Mouse (Mus musculus): ENCODE data around the gene Slc39a10. TPM values are rescaled to one million over a fixed set of nuclear protein-coding genes. Genes with fewer than 3 reads are reported as not detected.
A peak's percentile ranks its signal among the peaks of the same experiment; 100 is the strongest.

Slc39a10 gene
- polyA plus RNA-seq, 1 experiment from 2014 or later = 46.9 TPM

DNA sequence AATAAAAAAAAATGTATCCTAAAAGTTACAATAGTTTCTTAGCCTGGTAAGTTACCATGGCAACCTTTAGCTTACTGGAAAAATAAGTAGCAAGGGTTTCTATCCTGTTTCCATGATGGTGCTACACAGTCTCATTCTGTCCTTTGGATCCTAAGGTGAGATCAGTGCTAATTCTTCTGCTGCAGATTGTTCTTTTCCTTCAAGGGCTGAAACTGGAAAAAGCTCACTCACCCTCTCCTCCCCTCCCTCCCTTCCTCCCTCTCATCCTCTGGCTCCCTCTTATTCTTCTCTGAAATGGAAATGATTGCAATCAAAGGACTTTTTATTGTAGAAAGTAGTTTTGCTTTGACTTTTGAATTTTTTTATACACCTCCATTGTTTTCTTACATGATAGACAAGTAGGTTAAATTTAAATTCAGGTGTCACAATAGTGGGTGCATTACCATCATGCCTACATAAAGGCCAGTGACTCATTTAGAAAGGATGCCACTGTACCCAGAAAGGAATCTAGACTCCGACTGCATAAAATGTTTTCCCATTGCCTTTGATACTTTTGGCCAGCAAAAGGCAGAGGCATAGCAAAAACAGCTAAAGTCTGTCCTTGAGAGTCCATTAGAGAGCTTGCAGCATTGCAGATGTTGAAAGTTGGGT is 20.0 kb upstream of the Slc39a10 start:
- no peak for ATAC-seq (ENCODE audit: insufficient read depth, low FRiP score)
- no peak overlapping the region for H3K27ac ChIP-seq (ENCODE audit: low read length)
- no peak overlapping the region for H3K4me2 ChIP-seq (ENCODE audit: low read depth, low read length)
- 76% methylated on average over 1 of the region's 1 CpGs for WGBS
- H3K4me1 ChIP-seq (ENCODE audit: control insufficient read depth, insufficient read depth, low read length) = no peaks in the 10 kb centered on the region
- peaks cover 4% of the 10 kb centered on the region; the same call in 1 of the 2 replicates for H3K9me3 ChIP-seq (replicated peaks; ENCODE audit: control insufficient read depth, low read length)
- no peak overlapping the region for H3K4me3 ChIP-seq (replicated peaks; ENCODE audit: low read length)
- H3K9ac ChIP-seq (ENCODE audit: low read length) = no peak overlapping the region
- no peaks in the 10 kb centered on the region for H3K27me3 ChIP-seq (ENCODE audit: control insufficient read depth, insufficient read depth, low read length)
- H3K36me3 ChIP-seq (ENCODE audit: control insufficient read depth, insufficient read depth, low read length) = no peaks in the 10 kb centered on the region

DNA sequence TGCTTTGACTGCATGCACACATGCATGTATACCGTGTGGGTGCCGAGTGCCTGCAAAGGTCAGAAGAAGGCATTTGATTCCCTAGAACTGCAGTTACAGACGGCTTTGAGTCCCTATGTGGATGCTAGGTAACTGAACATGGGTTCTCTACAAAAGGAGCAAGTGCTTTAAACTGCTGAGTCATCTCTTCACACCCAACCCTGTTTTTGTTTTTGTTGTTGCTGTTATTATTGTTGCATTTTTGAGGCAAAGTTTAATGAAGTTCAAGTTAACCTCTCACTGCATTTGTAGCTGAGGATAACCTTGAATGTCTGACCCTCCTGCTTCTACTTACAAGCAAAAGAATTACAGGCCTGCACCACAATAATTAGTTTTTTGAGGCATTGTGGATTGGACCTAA is 17.5 kb upstream of the Slc39a10 start:
- peaks cover 4% of the 10 kb centered on the region; the same call in 1 of the 2 replicates for H3K9me3 ChIP-seq (replicated peaks; ENCODE audit: control insufficient read depth, low read length)
- ATAC-seq (ENCODE audit: insufficient read depth, low FRiP score) = no peak
- no peak overlapping the region for H3K4me3 ChIP-seq (replicated peaks; ENCODE audit: low read length)
- H3K4me1 ChIP-seq (ENCODE audit: control insufficient read depth, insufficient read depth, low read length) = no peaks in the 10 kb centered on the region
- H3K9ac ChIP-seq (ENCODE audit: low read length) = no peak overlapping the region
- H3K4me2 ChIP-seq (ENCODE audit: low read depth, low read length) = no peak overlapping the region
- no peak overlapping the region for H3K27ac ChIP-seq (ENCODE audit: low read length)
- H3K36me3 ChIP-seq (ENCODE audit: control insufficient read depth, insufficient read depth, low read length) = no peaks in the 10 kb centered on the region
- WGBS = 87% methylated on average over 3 of the region's 3 CpGs
- H3K27me3 ChIP-seq (ENCODE audit: control insufficient read depth, insufficient read depth, low read length) = no peaks in the 10 kb centered on the region

DNA sequence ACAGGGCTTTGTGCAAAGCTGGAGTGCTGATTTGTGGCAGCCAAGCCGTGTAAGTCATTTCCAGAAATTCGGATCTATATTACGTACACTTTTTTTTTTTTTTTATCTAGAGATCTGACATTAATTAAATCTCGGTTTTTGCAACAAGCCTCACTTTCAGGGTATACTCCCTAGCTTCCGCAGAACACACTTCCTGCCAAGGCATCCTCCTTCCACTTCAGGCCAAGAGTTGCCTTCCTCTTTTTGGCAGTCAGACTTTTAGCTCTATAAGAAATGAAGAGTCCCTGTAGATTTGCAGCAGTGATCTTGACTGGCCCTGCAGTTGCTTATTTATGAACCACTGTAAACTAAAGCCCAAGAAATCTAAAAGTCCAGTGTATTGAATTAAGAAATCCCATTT is 13.1 kb upstream of the Slc39a10 start:
- H3K9ac ChIP-seq (ENCODE audit: low read length) = no peak overlapping the region
- 74% methylated on average over 5 of the region's 5 CpGs for whole genome bisulfite sequencing
- H3K27ac ChIP-seq (ENCODE audit: low read length) = no peak overlapping the region
- H3K4me1 ChIP-seq (ENCODE audit: control insufficient read depth, insufficient read depth, low read length) = peaks cover 6% of the 10 kb centered on the region; the same call in 1 of the 2 replicates
- no peak overlapping the region for H3K4me3 ChIP-seq (replicated peaks; ENCODE audit: low read length)
- no peaks in the 10 kb centered on the region for H3K36me3 ChIP-seq (ENCODE audit: control insufficient read depth, insufficient read depth, low read length)
- no peak overlapping the region for H3K4me2 ChIP-seq (ENCODE audit: low read depth, low read length)
- H3K9me3 ChIP-seq (replicated peaks; ENCODE audit: control insufficient read depth, low read length) = peaks cover 4% of the 10 kb centered on the region; the same call in 1 of the 2 replicates
- no peaks in the 10 kb centered on the region for H3K27me3 ChIP-seq (ENCODE audit: control insufficient read depth, insufficient read depth, low read length)
- ATAC-seq (ENCODE audit: insufficient read depth, low FRiP score) = no peak

DNA sequence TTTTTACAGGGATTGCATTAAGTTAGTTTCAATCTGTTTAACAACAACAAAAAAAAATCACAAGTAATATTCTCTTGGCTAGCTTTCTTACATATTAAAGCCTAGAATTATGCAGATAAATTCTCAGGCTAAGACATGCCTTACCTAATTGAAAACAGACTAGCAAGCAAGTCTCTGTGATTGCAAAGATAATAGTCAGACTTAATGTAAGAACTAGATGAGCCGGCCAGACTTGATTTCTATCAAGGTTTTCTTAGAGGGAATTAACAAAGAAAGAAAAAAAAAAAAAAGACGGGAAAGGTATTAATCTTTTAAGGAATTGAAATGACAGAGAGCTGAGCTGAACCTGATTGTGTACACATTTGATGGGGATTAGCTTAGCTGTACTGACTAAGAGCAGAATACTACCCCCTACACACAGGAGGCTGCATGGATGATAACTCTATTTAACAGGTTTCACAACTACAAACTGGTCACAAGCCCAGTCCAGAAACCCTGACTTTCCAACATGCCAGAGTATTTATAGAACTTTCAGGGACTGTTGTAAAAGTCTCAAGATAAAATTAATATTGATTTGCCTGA is 9.5 kb upstream of the Slc39a10 start:
- Histone ChIP-seq H3K4me1 (ENCODE audit: control insufficient read depth, insufficient read depth, low read length) (peaks cover 6% of the 10 kb centered on the region; the same call in 1 of the 2 replicates), H3K36me3 (ENCODE audit: control insufficient read depth, insufficient read depth, low read length) (no peaks in the 10 kb centered on the region), H3K9me3 (replicated peaks; ENCODE audit: control insufficient read depth, low read length) (peaks cover 4% of the 10 kb centered on the region; the same call in 1 of the 2 replicates), H3K9ac (ENCODE audit: low read length) (no peak overlapping the region), H3K27me3 (ENCODE audit: control insufficient read depth, insufficient read depth, low read length) (no peaks in the 10 kb centered on the region), H3K4me3 (replicated peaks; ENCODE audit: low read length) (no peak overlapping the region), H3K27ac (ENCODE audit: low read length) (no peak overlapping the region), H3K4me2 (ENCODE audit: low read depth, low read length) (no peak overlapping the region)
- peak; percentile 72; the same call in 1 of the 2 replicates for ATAC-seq (ENCODE audit: insufficient read depth, low FRiP score)
- 37% methylated on average over 2 of the region's 2 CpGs for WGBS

DNA sequence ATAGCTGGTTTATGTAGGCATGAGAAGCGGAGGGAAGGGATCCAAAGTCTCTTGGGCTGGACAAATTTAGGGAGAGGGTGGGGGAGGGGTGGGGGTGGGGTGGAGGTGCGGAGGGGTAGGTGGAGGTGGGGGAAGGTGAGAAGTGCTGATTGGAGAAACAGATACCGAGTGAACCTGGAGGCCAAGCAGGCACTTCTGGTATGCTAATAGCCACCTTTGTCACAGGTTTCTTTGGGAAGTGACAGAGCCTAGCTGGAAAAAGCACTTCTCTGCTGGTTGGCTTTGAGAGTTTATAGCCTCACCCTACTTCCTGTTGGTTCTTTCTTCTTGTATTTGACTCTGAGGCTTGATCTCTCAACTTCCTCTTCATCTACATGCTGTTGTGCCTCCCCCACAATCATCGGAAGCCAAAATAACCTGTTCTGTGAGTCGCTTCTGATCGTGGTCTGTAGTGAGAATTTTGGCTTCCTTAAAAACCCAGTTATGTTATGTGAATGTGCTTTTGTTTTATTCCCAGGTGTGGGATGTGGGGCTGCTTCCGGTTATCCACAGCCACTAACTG is 1.7 kb upstream of the Slc39a10 start:
- no peak for ATAC-seq (ENCODE audit: insufficient read depth, low FRiP score)
- 25% methylated on average over 7 of the region's 7 CpGs for WGBS
- peak overlapping the region; percentile 62 for H3K27ac ChIP-seq (ENCODE audit: low read length)

DNA sequence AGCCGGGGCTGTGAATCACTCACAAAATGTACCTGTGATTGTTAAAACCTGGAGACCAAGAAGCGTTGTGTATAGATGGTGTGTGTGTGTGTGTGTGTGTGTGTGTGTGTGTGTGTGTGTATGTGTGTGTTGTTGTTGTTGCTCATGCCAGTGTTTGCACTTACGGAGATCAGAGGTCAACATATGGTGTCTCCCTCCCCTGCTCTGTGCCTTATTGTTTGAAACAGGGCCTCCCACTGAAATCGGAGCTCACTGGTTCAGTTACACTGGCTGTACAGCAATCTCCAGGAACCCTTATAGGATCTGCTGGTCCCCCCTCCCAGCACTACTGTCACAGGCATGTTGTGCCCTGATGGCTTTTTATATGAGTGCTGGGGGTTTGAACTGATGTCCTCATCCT is 3.9 kb downstream of the Slc39a10 start:
- no peak overlapping the region for H3K9ac ChIP-seq (ENCODE audit: low read length)
- H3K4me3 ChIP-seq (replicated peaks; ENCODE audit: low read length) = no peak overlapping the region
- H3K27me3 ChIP-seq (ENCODE audit: control insufficient read depth, insufficient read depth, low read length) = no peaks in the 10 kb centered on the region
- no peaks in the 10 kb centered on the region for H3K36me3 ChIP-seq (ENCODE audit: control insufficient read depth, insufficient read depth, low read length)
- WGBS = 15% methylated on average over 4 of the region's 4 CpGs
- H3K4me1 ChIP-seq (ENCODE audit: control insufficient read depth, insufficient read depth, low read length) = peaks cover 9% of the 10 kb centered on the region
- no peaks in the 10 kb centered on the region for H3K9me3 ChIP-seq (replicated peaks; ENCODE audit: control insufficient read depth, low read length)
- no peak for ATAC-seq (ENCODE audit: insufficient read depth, low FRiP score)
- H3K4me2 ChIP-seq (ENCODE audit: low read depth, low read length) = peak overlapping the region; percentile 43; the same call in 1 of the 2 replicates
- H3K27ac ChIP-seq (ENCODE audit: low read length) = peak overlapping the region; percentile 90

More for the DNA sequence above, 1.7 kb upstream of the Slc39a10 start:
- no peaks in the 10 kb centered on the region for H3K27me3 ChIP-seq (ENCODE audit: control insufficient read depth, insufficient read depth, low read length)
- H3K4me2 ChIP-seq (ENCODE audit: low read depth, low read length) = 0 out of 2 replicates have a peak overlapping the region, but pooled peaks have one; percentile 6
- no peak overlapping the region for H3K4me3 ChIP-seq (replicated peaks; ENCODE audit: low read length)
- no peaks in the 10 kb centered on the region; the same call in 1 of the 2 replicates for H3K4me1 ChIP-seq (ENCODE audit: control insufficient read depth, insufficient read depth, low read length)
- no peaks in the 10 kb centered on the region for H3K9me3 ChIP-seq (replicated peaks; ENCODE audit: control insufficient read depth, low read length)
- no peaks in the 10 kb centered on the region for H3K36me3 ChIP-seq (ENCODE audit: control insufficient read depth, insufficient read depth, low read length)
- H3K9ac ChIP-seq (ENCODE audit: low read length) = no peak overlapping the region

DNA sequence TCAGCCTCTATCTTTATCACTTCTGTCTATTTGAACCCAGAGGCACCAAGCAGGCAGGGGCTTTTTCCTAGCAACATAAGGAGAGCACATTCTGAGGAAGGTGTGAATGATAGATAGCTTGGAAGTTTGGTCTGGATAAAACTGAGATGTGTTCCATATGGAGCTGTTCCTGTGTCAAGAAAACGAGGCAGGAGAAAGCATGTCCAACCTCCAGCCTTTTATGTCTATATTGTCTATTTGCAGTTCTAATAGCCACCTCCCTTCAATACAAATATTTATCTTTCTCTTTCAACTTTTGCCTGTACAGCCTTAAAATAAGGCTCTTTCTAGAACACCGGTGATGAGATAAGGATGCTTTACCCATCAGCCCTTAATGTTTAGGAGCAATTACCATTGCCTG is 4.3 kb downstream of the Slc39a10 start:
- no peak overlapping the region for H3K9ac ChIP-seq (ENCODE audit: low read length)
- H3K4me1 ChIP-seq (ENCODE audit: control insufficient read depth, insufficient read depth, low read length) = peaks cover 9% of the 10 kb centered on the region
- H3K36me3 ChIP-seq (ENCODE audit: control insufficient read depth, insufficient read depth, low read length) = no peaks in the 10 kb centered on the region
- no peak overlapping the region for H3K4me3 ChIP-seq (replicated peaks; ENCODE audit: low read length)
- peak overlapping the region; percentile 90 for H3K27ac ChIP-seq (ENCODE audit: low read length)
- peak overlapping the region; percentile 43; the same call in 1 of the 2 replicates for H3K4me2 ChIP-seq (ENCODE audit: low read depth, low read length)
- 12% methylated on average over 2 of the region's 2 CpGs for WGBS
- no peaks in the 10 kb centered on the region for H3K27me3 ChIP-seq (ENCODE audit: control insufficient read depth, insufficient read depth, low read length)
- peak; percentile 71 for ATAC-seq (ENCODE audit: insufficient read depth, low FRiP score)
- no peaks in the 10 kb centered on the region for H3K9me3 ChIP-seq (replicated peaks; ENCODE audit: control insufficient read depth, low read length)

DNA sequence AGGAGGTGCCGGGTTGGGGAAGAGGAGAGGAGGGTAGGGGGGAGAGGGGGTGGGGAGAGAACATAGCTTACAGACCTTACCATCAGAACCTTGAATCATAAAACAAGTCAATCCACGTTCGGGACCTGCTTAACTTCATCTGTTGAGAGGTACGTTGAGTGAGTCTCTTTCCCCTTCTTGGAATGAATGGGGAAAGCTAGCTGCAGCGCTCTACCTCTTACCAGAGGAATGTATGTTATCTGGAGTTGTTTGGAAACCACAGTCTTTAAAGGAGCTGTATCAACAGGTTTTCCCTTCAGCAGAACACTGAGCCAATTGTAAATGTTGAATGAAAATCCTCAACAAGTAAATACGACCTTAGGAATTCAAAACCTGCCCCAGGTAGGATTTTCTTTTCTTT is 4.7 kb downstream of the Slc39a10 start:
- H3K9ac ChIP-seq (ENCODE audit: low read length) = peak overlapping the region; percentile 54; the same call in 1 of the 2 replicates
- peaks cover 9% of the 10 kb centered on the region for H3K4me1 ChIP-seq (ENCODE audit: control insufficient read depth, insufficient read depth, low read length)
- H3K27ac ChIP-seq (ENCODE audit: low read length) = peak overlapping the region; percentile 90
- H3K4me2 ChIP-seq (ENCODE audit: low read depth, low read length) = peak overlapping the region; percentile 43
- no peaks in the 10 kb centered on the region for H3K36me3 ChIP-seq (ENCODE audit: control insufficient read depth, insufficient read depth, low read length)
- ATAC-seq (ENCODE audit: insufficient read depth, low FRiP score) = peak; percentile 87
- 9% methylated on average over 6 of the region's 6 CpGs for WGBS
- no peaks in the 10 kb centered on the region for H3K27me3 ChIP-seq (ENCODE audit: control insufficient read depth, insufficient read depth, low read length)
- peak overlapping the region; percentile 35 for H3K4me3 ChIP-seq (replicated peaks; ENCODE audit: low read length)
- H3K9me3 ChIP-seq (replicated peaks; ENCODE audit: control insufficient read depth, low read length) = no peaks in the 10 kb centered on the region

DNA sequence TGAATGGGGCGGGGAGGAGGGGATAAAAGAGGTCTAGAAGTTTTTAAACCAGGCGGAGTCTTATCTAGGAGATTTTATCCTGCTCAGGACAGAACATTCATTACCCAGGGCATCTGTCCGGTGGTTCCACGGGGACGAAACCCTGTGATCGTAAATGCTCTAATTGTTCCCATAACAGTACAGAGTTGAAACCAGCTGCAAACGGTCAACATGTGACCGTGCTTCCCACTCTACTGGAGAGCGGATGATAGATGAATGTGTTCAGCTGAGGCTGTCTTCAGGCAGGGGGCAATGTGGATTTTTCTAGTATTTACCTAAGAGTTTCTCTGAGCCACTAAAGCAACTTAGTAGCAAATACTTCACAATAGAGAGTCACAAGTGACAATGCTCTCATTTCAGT is 6.6 kb downstream of the Slc39a10 start:
- peak overlapping the region; percentile 50 for H3K4me2 ChIP-seq (ENCODE audit: low read depth, low read length)
- H3K9ac ChIP-seq (ENCODE audit: low read length) = no peak overlapping the region
- peaks cover 9% of the 10 kb centered on the region for H3K4me1 ChIP-seq (ENCODE audit: control insufficient read depth, insufficient read depth, low read length)
- H3K9me3 ChIP-seq (replicated peaks; ENCODE audit: control insufficient read depth, low read length) = no peaks in the 10 kb centered on the region
- ATAC-seq (ENCODE audit: insufficient read depth, low FRiP score) = no peak
- WGBS = 22% methylated on average over 9 of the region's 9 CpGs
- no peaks in the 10 kb centered on the region for H3K27me3 ChIP-seq (ENCODE audit: control insufficient read depth, insufficient read depth, low read length)
- H3K27ac ChIP-seq (ENCODE audit: low read length) = peak overlapping the region; percentile 39; the same call in 1 of the 2 replicates
- H3K36me3 ChIP-seq (ENCODE audit: control insufficient read depth, insufficient read depth, low read length) = no peaks in the 10 kb centered on the region
- H3K4me3 ChIP-seq (replicated peaks; ENCODE audit: low read length) = peak overlapping the region; percentile 16
